Mouse (Mus musculus): ENCODE data around the gene Lrmda. TPM values are rescaled to one million over a fixed set of nuclear protein-coding genes. Genes with fewer than 3 reads are reported as not detected.

The Lrmda gene
- total and polyA plus RNA-seq, 3 experiments, result 0.43 to 1.1 (median 1.0) TPM

- no peak overlapping the region for H3K4me3 ChIP-seq
- H3K27ac ChIP-seq, result no peak overlapping the region
- no peaks in the 10 kb centered on the region for H3K27me3 ChIP-seq (ENCODE audit: control insufficient read depth, insufficient read depth, low read length)
- no peak overlapping the region for H3K9ac ChIP-seq (ENCODE audit: low read depth, low read length)
- H3K36me3 ChIP-seq (ENCODE audit: control insufficient read depth, insufficient read depth, low read length), result no peaks in the 10 kb centered on the region
- 68% methylated on average over 5 of the region's 5 CpGs for WGBS
- DNase-seq, result no peak
- TF ChIP-seq EP300 (IDR thresholded peaks at IDR 0.05; ENCODE audit: insufficient read depth, low read depth, low read length), result no peak
- no peak for TF ChIP-seq POLR2A (IDR thresholded peaks at IDR 0.05; ENCODE audit: insufficient read depth, low read depth, low read length)
- TF ChIP-seq CTCF (IDR thresholded peaks at IDR 0.05), result no peak
- intact Hi-C loops (cut with DNase I), result no loop called here
- H3K79me2 ChIP-seq (replicated peaks; ENCODE audit: control insufficient read depth, insufficient read depth, low read length), result no peaks in the 10 kb centered on the region
- H3K4me1 ChIP-seq (ENCODE audit: control insufficient read depth, insufficient read depth, low read length), result no peaks in the 10 kb centered on the region
Observed at GRCm38 (mm10) chr14:23094546-23095157, 1075.1 kb downstream of the Lrmda start.

GRCm38 (mm10) chr14:23095158-23096016 lies 1075.9 kb downstream of the Lrmda start:
- no peak overlapping the region for H3K9ac ChIP-seq (ENCODE audit: low read depth, low read length)
- WGBS, result 77% methylated on average over 10 of the region's 10 CpGs
- no peak overlapping the region for H3K27ac ChIP-seq
- no peaks in the 10 kb centered on the region for H3K4me1 ChIP-seq (ENCODE audit: control insufficient read depth, insufficient read depth, low read length)
- no peak overlapping the region for H3K4me3 ChIP-seq
- no peaks in the 10 kb centered on the region for H3K36me3 ChIP-seq (ENCODE audit: control insufficient read depth, insufficient read depth, low read length)
- DNase-seq, result no peak
- H3K79me2 ChIP-seq (replicated peaks; ENCODE audit: control insufficient read depth, insufficient read depth, low read length), result no peaks in the 10 kb centered on the region
- H3K27me3 ChIP-seq (ENCODE audit: control insufficient read depth, insufficient read depth, low read length), result no peaks in the 10 kb centered on the region
- TF ChIP-seq POLR2A (IDR thresholded peaks at IDR 0.05; ENCODE audit: insufficient read depth, low read depth, low read length) (no peak), EP300 (IDR thresholded peaks at IDR 0.05; ENCODE audit: insufficient read depth, low read depth, low read length) (no peak), CTCF (IDR thresholded peaks at IDR 0.05) (no peak)
- intact Hi-C loops (cut with DNase I), result no loop called here

GRCm38 (mm10) chr14:23096017-23096336 lies 1076.5 kb downstream of the Lrmda start:
- no peaks in the 10 kb centered on the region for H3K79me2 ChIP-seq (replicated peaks; ENCODE audit: control insufficient read depth, insufficient read depth, low read length)
- no peaks in the 10 kb centered on the region for H3K27me3 ChIP-seq (ENCODE audit: control insufficient read depth, insufficient read depth, low read length)
- intact Hi-C loops (cut with DNase I), result no loop called here
- no peak overlapping the region for H3K27ac ChIP-seq
- H3K36me3 ChIP-seq (ENCODE audit: control insufficient read depth, insufficient read depth, low read length), result no peaks in the 10 kb centered on the region
- no peak for DNase-seq
- no peak overlapping the region for H3K9ac ChIP-seq (ENCODE audit: low read depth, low read length)
- H3K4me1 ChIP-seq (ENCODE audit: control insufficient read depth, insufficient read depth, low read length), result no peaks in the 10 kb centered on the region
- no peak overlapping the region for H3K4me3 ChIP-seq
- TF ChIP-seq CTCF (IDR thresholded peaks at IDR 0.05) (no peak), EP300 (IDR thresholded peaks at IDR 0.05; ENCODE audit: insufficient read depth, low read depth, low read length) (no peak), POLR2A (IDR thresholded peaks at IDR 0.05; ENCODE audit: insufficient read depth, low read depth, low read length) (no peak)
- 68% methylated on average over 3 of the region's 3 CpGs for WGBS

DNA sequence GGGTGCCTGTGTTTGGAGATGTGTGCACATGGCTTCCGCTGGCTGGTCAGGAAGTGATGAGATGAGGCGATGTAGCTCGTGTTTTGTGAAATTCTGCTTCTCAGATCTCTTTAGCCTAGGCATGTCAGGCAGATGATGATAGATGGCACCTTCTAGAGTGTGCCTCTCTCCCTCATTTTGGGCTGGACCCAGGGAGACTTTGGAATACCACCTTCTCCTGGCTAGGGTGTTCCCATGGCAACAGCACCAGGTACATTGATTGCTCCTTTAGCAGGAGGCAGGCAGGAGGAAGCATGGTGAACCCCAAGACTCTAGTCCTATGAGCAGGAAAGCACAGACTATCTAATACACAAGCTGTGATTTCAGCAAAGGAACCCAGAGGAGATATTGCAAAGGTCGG lies 1076.9 kb downstream of the Lrmda start:
- no peak overlapping the region for H3K4me3 ChIP-seq
- no peak overlapping the region for H3K9ac ChIP-seq (ENCODE audit: low read depth, low read length)
- no peak overlapping the region for H3K27ac ChIP-seq
- no peak for TF ChIP-seq POLR2A (IDR thresholded peaks at IDR 0.05; ENCODE audit: insufficient read depth, low read depth, low read length)
- TF ChIP-seq EP300 (IDR thresholded peaks at IDR 0.05; ENCODE audit: insufficient read depth, low read depth, low read length), result no peak
- TF ChIP-seq CTCF (IDR thresholded peaks at IDR 0.05), result no peak
- no peaks in the 10 kb centered on the region for H3K79me2 ChIP-seq (replicated peaks; ENCODE audit: control insufficient read depth, insufficient read depth, low read length)
- DNase-seq, result no peak
- intact Hi-C loops (cut with DNase I), result no loop called here
- no peaks in the 10 kb centered on the region for H3K4me1 ChIP-seq (ENCODE audit: control insufficient read depth, insufficient read depth, low read length)
- no peaks in the 10 kb centered on the region for H3K36me3 ChIP-seq (ENCODE audit: control insufficient read depth, insufficient read depth, low read length)
- H3K27me3 ChIP-seq (ENCODE audit: control insufficient read depth, insufficient read depth, low read length), result no peaks in the 10 kb centered on the region
- 67% methylated on average over 4 of the region's 4 CpGs for WGBS

Small RNA genes lying within 50 kb of the gene (microRNA-seq; reads per million reads assigned to microRNA genes)
- gene Gm27532, result 0 reads per million in 2 experiments

Other genes starting within 250 kb of the Lrmda start
- 100 to 1,000 TPM; 441 to 506 TPM for gene Vdac2, start 194.5 kb upstream of the Lrmda start, total RNA-seq (2021)
- 228 and 349 TPM in 2 replicates for gene Vdac2, start 194.5 kb upstream of the Lrmda start, polyA plus RNA-seq (2012; rRNA removed)
- 1 to 10 TPM; 5.6 to 8.3 TPM for gene Comtd1, start 170.7 kb upstream of the Lrmda start, total RNA-seq (2021)
- 6.6 and 10.2 TPM in 2 replicates for gene Comtd1, start 170.7 kb upstream of the Lrmda start, polyA plus RNA-seq (2012; rRNA removed)
- gene Zfp503, start 30.1 kb upstream of the Lrmda start, total RNA-seq (2021), result 1 to 10 TPM; 1.4 to 1.5 TPM
- 0.88 and 1.5 TPM in 2 replicates for gene Zfp503, start 30.1 kb upstream of the Lrmda start, polyA plus RNA-seq (2012; rRNA removed)

All from heart, adult 2 months (tissue).